Mouse (Mus musculus) small intestine, adult 2 months (tissue): ENCODE results near the gene Asap2. TPM values are rescaled to one million over a fixed set of nuclear protein-coding genes. Genes with fewer than 3 reads are reported as not detected.

Source experiments
- H3K27ac ChIP-seq: fragments of 200-500 bp; 2 replicates; pipeline ENCODE4 v1.5.1; 2012; ENCODE audit warnings: low read depth, low read length, control low read depth, inconsistent platforms; ENCODE audit not compliant: insufficient read depth
- H3K27me3 ChIP-seq: fragments of 200-500 bp; 2 replicates; pipeline ENCODE4 v1.6.1; 2012; ENCODE audit warnings: mild to moderate bottlenecking, moderate library complexity, low read length, inconsistent platforms; ENCODE audit not compliant: control insufficient read depth, insufficient read depth
- H3K36me3 ChIP-seq: fragments of 200-500 bp; 2 replicates; pipeline ENCODE4 v1.6.1; 2012; ENCODE audit warnings: mild to moderate bottlenecking, low read length, control low read depth, inconsistent platforms; ENCODE audit not compliant: control insufficient read depth, insufficient read depth
- H3K4me1 ChIP-seq: fragments of 200-500 bp; 2 replicates; pipeline ENCODE4 v1.6.1; 2012; ENCODE audit warnings: low read length, inconsistent platforms, mixed read lengths; ENCODE audit not compliant: control insufficient read depth, insufficient read depth, insufficient read length
- H3K4me3 ChIP-seq: fragments of 200-500 bp; 2 replicates; pipeline ENCODE4 v1.5.1; 2012; ENCODE audit warnings: low read depth, mild to moderate bottlenecking, control low read depth, inconsistent platforms, low read length, moderate library complexity
- CTCF ChIP-seq: fragments of 200-500 bp; IDR thresholded peaks from 2 replicates; pipeline ENCODE4 v1.5.1; 2012; ENCODE audit warnings: low read depth, mild to moderate bottlenecking, control low read depth, inconsistent platforms, low read length, moderate library complexity, mixed read lengths; ENCODE audit not compliant: insufficient replicate concordance, insufficient read length; ENCODE audit errors: extremely low read depth
- POLR2A ChIP-seq: fragments of 200-500 bp; IDR thresholded peaks from 2 replicates; pipeline ENCODE4 v1.6.1; 2012; ENCODE audit warnings: low read depth, mild to moderate bottlenecking, control low read depth, inconsistent platforms, low read length, moderate library complexity
- WGBS: fragments of 180-500 bp; shearing (Covaris S2); methylation state at CpG from one replicate; pipeline ENCODE4 v1.1.7; 2018; 5-methylcytosine and 5-hydroxymethylcytosine counted together
- polyA plus RNA-seq: library from polyadenylated mRNA; depleted of rRNA; stranded (reverse); fragments of >200 nt; gene quantifications from 2 replicates; pipeline ENCODE4 v1.2.3, GENCODE M21; 2012

The Asap2 gene
- polyA plus RNA-seq, 1 experiment = 25.3 TPM

DNA sequence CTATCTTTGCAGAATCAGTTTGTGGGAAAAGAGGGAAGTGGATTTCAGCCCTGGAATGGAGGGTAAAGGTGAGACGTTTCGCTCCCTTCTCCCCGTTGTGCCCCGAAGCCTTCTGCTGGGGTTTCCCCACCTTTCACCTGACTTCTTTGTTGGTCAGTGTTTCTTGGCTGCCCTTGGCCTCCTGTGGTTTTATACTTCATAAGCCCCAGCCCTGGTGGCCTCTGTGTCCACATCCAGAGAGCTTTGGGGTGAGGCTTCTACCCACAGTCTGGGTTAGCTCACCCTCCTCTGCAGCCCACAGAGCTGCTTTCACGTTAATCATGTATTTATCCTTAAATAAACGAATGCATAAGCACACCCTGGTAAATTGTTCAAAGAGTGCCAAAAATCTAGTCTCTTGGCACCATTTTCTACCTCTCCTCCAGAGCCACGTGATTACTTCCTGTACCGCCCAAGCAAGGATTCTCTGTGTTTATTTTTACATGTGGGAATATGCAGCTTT, 170.1 kb downstream of the Asap2 start:
- 16% methylated on average over 8 of the region's 8 CpGs for WGBS
- TF ChIP-seq POLR2A = no peak
- no peak for TF ChIP-seq CTCF
- Histone ChIP-seq H3K27ac (no peak overlapping the region), H3K36me3 (no peaks in the 10 kb centered on the region), H3K27me3 (no peaks in the 10 kb centered on the region), H3K4me1 (peaks cover 29% of the 10 kb centered on the region), H3K4me3 (no peak overlapping the region)

DNA sequence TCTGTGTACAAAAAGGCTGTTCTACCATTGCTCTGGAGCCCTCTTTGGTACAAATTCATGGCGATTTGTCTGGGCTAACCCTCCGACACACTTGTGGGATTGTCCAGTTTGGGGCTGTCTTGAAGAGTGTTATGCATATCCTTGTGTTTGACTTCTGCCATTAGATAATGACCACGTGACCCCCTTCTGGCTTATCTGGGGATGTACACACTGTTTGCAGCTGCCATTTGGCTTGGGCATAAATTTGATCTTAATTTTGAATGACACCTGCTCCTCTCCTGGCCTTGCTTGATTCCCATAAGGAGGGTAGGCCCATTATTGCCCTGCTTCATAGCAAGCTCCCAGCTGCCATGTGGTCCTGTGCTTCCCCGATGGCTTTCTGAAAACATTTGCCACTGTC, 171.6 kb downstream of the Asap2 start:
- H3K4me3 ChIP-seq = no peak overlapping the region
- H3K4me1 ChIP-seq = peaks cover 35% of the 10 kb centered on the region
- 92% methylated on average over 4 of the region's 4 CpGs for WGBS
- no peak for TF ChIP-seq POLR2A
- TF ChIP-seq CTCF = no peak
- no peaks in the 10 kb centered on the region for H3K36me3 ChIP-seq
- no peak overlapping the region for H3K27ac ChIP-seq
- H3K27me3 ChIP-seq = no peaks in the 10 kb centered on the region

DNA sequence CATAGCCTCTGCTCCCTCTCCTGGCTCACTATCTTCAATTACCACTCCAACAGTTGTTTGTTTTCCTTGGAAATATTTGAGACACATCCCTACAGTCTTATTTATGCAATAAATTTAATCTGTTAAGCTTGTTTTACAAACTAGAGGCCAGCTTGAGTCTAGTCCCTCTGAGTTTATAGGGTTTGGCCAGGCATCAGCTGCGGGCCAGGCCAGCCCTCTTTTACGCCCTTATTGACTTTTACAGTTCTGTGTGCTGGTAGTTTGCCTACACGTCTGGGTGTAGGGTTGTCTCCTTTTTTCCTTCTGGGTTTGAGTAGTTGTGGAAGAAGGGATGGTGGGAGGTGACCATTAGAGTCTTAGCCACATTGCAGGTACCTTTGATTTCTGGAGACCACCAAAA, 173.4 kb downstream of the Asap2 start:
- Histone ChIP-seq H3K27ac (no peak overlapping the region; the same call in 1 of the 2 replicates), H3K4me3 (no peak overlapping the region), H3K36me3 (peaks cover 4% of the 10 kb centered on the region; the same call in 1 of the 2 replicates), H3K4me1 (peaks cover 34% of the 10 kb centered on the region), H3K27me3 (no peaks in the 10 kb centered on the region)
- WGBS = 32% methylated on average over 3 of the region's 3 CpGs
- no peak for TF ChIP-seq POLR2A
- no peak for TF ChIP-seq CTCF

DNA sequence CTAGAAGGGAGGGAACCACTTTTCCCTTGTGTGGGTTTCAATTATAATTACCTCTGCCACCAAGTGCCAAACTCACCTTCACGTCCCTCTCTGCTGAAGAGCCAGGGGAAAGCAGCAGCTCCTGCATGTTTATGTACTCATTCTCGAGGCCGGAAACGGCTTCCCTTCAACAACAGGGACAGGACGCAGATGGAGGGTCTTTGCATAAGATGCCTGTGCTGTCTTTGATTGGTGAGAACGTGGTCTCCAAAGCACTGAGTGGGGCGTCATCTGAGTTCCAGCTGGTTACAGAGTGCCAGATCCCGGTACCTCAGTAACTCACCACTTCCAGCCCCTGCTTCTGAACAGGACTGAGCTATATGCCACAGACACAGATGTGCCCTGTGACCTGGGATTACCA, 174.0 kb downstream of the Asap2 start:
- TF ChIP-seq POLR2A = no peak
- H3K36me3 ChIP-seq = peaks cover 9% of the 10 kb centered on the region
- no peak overlapping the region for H3K4me3 ChIP-seq
- no peaks in the 10 kb centered on the region for H3K27me3 ChIP-seq
- peaks cover 34% of the 10 kb centered on the region for H3K4me1 ChIP-seq
- WGBS = 85% methylated on average over 8 of the region's 8 CpGs
- 0 out of 2 replicates have a peak overlapping the region, but pooled peaks have one; percentile 23 for H3K27ac ChIP-seq

DNA sequence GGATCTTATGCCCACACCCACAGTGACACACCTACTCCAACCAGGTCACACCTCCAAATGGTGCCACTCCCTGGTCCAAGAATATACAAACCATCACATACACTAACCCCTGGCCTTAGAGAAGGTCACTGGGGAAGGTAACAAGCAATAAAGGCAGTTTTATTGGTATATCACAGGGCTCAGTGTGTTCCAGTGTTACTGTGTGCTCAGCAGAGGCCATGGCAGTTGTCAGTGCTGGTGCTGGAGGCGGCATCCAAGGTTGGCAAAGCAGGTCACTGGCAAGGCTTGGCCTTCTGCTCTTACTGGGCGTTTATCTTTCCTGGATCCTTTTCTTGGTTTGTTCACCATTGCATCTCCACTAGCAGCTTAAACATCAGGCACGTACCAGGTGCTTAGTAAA, 174.9 kb downstream of the Asap2 start:
- no peak for TF ChIP-seq POLR2A
- TF ChIP-seq CTCF = no peak
- Histone ChIP-seq H3K4me3 (no peak overlapping the region), H3K27me3 (no peaks in the 10 kb centered on the region), H3K27ac (0 out of 2 replicates have a peak overlapping the region, but pooled peaks have one; percentile 10), H3K4me1 (peaks cover 25% of the 10 kb centered on the region), H3K36me3 (peaks cover 14% of the 10 kb centered on the region)
- WGBS = 70% methylated on average over 3 of the region's 3 CpGs

DNA sequence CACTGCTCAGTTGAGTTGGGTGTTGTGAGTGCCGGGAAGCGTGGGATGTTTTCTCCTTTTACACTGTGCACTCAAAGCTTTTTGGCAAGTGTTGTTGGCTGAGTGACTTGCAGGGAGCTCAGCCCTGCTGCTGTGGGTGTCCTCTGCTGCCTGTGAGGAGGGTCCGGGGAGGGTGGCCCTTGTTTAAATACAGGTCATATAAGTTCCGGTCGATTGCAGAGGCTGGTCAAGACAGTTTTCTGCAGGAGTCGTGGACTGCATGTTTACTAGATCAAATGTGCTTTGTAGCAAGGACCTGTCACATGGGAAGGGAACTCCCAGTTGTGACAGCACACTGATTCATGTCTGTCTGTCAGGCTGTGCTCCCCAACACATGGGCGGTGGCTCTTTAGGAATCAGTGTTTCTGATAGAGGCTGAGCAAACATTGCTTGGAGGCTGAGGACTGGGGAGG, 175.7 kb downstream of the Asap2 start:
- TF ChIP-seq CTCF (no peak), POLR2A (no peak)
- Histone ChIP-seq H3K27me3 (no peaks in the 10 kb centered on the region), H3K27ac (no peak overlapping the region; the same call in 1 of the 2 replicates), H3K36me3 (peaks cover 14% of the 10 kb centered on the region), H3K4me1 (peaks cover 22% of the 10 kb centered on the region), H3K4me3 (no peak overlapping the region)
- 44% methylated on average over 7 of the region's 7 CpGs for WGBS

DNA sequence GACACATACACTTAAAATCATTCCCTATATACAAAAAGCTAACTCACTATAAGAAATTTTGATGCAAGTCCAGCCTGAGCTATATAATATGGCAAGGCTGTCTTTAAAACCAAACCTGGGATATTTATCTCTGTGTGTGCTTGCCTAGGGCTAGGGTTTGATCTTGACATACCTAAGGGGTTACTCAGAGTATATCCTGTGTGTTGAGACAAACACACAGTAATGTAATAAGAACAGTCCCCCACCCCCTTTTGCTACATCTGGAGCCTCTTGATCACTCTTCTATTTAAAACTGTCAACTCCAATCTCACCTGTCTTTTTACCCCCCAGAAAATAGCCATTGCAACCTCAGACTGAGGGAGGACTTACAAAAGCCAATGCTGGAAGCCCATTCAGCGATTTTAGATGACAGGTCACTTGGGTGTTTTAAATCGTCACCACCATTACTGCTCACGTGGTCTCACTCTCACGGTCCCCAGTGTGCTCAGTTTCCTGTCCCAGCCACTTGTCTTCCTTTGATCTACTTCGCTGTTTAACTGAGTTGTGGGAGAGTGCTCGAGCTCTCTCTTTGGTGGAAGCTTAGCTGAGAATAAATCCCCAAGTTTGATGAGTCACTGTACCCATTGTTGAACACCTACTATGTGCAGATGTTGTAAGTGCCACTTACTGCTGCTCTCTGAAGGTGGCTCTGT, 176.8 kb downstream of the Asap2 start:
- TF ChIP-seq CTCF (no peak), POLR2A (no peak)
- WGBS = 67% methylated on average over 6 of the region's 6 CpGs
- Histone ChIP-seq H3K27me3 (no peaks in the 10 kb centered on the region), H3K4me1 (peaks cover 23% of the 10 kb centered on the region), H3K36me3 (peaks cover 14% of the 10 kb centered on the region), H3K4me3 (no peak overlapping the region), H3K27ac (no peak overlapping the region)
